In genomic region chr9:54980674-54981073, GRCm38 (mm10) we compare ENCODE assay signal across 9 mouse cellular contexts. TPM values are rescaled to one million over a fixed set of nuclear protein-coding genes. Genes with fewer than 3 reads are reported as not detected.
DNase-seq lines count a peak whose midpoint lies in the region; ATAC-seq lines count a peak whose summit lies in the region.
"Had no signal": no experiment of that assay in that cellular context is flagged by ENCODE, and none has a peak within 500 bp of the region (broad histone marks: within the 10 kb centered on the region; RNA-seq: fewer than 3 reads in every experiment).

Gene Chrna5, plus strand, starts transcription at chr9:54980880.

- peaks cover 65% of the 10 kb centered on the region for H3K27me3 ChIP-seq in kidney, embryonic 15.5 days
- H3K27me3 ChIP-seq in embryonic facial prominence, embryonic 10.5 days (replicated peaks; ENCODE audit: low read depth, poor library complexity, severe bottlenecking) = peaks cover 80% of the 10 kb centered on the region
- H3K27me3 ChIP-seq in hindbrain, embryonic 15.5 days = peaks cover 14% of the 10 kb centered on the region
- peaks cover 11% of the 10 kb centered on the region for H3K27me3 ChIP-seq in midbrain, embryonic 16.5 days (ENCODE audit: control insufficient read depth, insufficient read depth, low read depth, low read length)

- peak within 1 kb of the TSS; percentile 96 for H3K4me2 ChIP-seq in kidney, embryonic 15.5 days
- H3K4me2 ChIP-seq in hindbrain, embryonic 15.5 days = peak within 1 kb of the TSS; percentile 85
- H3K4me2 ChIP-seq in midbrain, embryonic 16.5 days (ENCODE audit: low read length) = peak within 1 kb of the TSS; percentile 75

- no peaks in the 10 kb centered on the region for H3K36me3 ChIP-seq in kidney, embryonic 15.5 days
- H3K36me3 ChIP-seq in embryonic facial prominence, embryonic 10.5 days (replicated peaks) = no peaks in the 10 kb centered on the region
- no peaks in the 10 kb centered on the region for H3K36me3 ChIP-seq in hindbrain, embryonic 15.5 days
- no peaks in the 10 kb centered on the region for H3K36me3 ChIP-seq in midbrain, embryonic 16.5 days (ENCODE audit: control insufficient read depth, insufficient read depth, low read length)

- H3K4me3 ChIP-seq in kidney, embryonic 15.5 days (replicated peaks) = peak within 1 kb of the TSS; percentile 60
- peak within 1 kb of the TSS; percentile 70 for H3K4me3 ChIP-seq in embryonic facial prominence, embryonic 10.5 days
- H3K4me3 ChIP-seq in hindbrain, embryonic 15.5 days = peak within 1 kb of the TSS; percentile 48
- peak within 1 kb of the TSS; percentile 56 for H3K4me3 ChIP-seq in midbrain, embryonic 16.5 days (ENCODE audit: low read depth, low read length)

- WGBS in kidney, embryonic 15.5 days = 74% methylated on average over 8 of the region's 8 CpGs
- WGBS in embryonic facial prominence, embryonic 10.5 days = 67% methylated on average over 8 of the region's 8 CpGs
- 28% methylated on average over 8 of the region's 8 CpGs for WGBS in hindbrain, embryonic 15.5 days
- 31% methylated on average over 8 of the region's 8 CpGs for WGBS in midbrain, embryonic 16.5 days

- H3K27ac ChIP-seq in kidney, embryonic 15.5 days = no peak within 1 kb of the TSS
- H3K27ac ChIP-seq in embryonic facial prominence, embryonic 10.5 days (replicated peaks) = peak within 1 kb of the TSS; percentile 44; the same call in 1 of the 2 replicates
- H3K27ac ChIP-seq in hindbrain, embryonic 15.5 days (replicated peaks) = 0 out of 2 replicates have a peak within 1 kb of the TSS, but pooled peaks have one; percentile 3
- peak within 1 kb of the TSS; percentile 23; the same call in 1 of the 2 replicates for H3K27ac ChIP-seq in midbrain, embryonic 16.5 days (ENCODE audit: low read length)

- DNase-seq in kidney, postnatal 10 days = no peak
- DNase-seq in embryonic facial prominence, embryonic 10.5 days (ENCODE audit: low spot score) = no peak
- DNase-seq in spleen, postnatal 10 days (ENCODE audit: low spot score in 2 of 2) = no peak
- no peak for DNase-seq in yolk sac, embryonic 10.5 days (ENCODE audit: low spot score)
- DNase-seq in spleen, adult 12 weeks (ENCODE audit: low spot score) = no peak

- no peak for ATAC-seq in kidney, embryonic 15.5 days (replicated peaks; ENCODE audit: low FRiP score)
- no peak for ATAC-seq in hindbrain, embryonic 15.5 days (ENCODE audit: low FRiP score, low read depth)
- 0 out of 2 replicates have a peak, but pooled peaks have one; percentile 54 for ATAC-seq in midbrain, embryonic 16.5 days
- ATAC-seq: Patski had no signal

- H3K9ac ChIP-seq in kidney, embryonic 15.5 days = peak within 1 kb of the TSS; percentile 43
- peak within 1 kb of the TSS; percentile 60 for H3K9ac ChIP-seq in hindbrain, embryonic 15.5 days
- peak within 1 kb of the TSS; percentile 63 for H3K9ac ChIP-seq in midbrain, embryonic 16.5 days (ENCODE audit: low read depth, low read length)

- no peaks in the 10 kb centered on the region for H3K9me3 ChIP-seq in kidney, embryonic 15.5 days (replicated peaks)
- 0 out of 2 replicates have a peak, but pooled peaks cover 2% of the 10 kb centered on the region for H3K9me3 ChIP-seq in embryonic facial prominence, embryonic 10.5 days
- H3K9me3 ChIP-seq in hindbrain, embryonic 15.5 days = no peaks in the 10 kb centered on the region
- no peaks in the 10 kb centered on the region for H3K9me3 ChIP-seq in midbrain, embryonic 16.5 days (replicated peaks; ENCODE audit: control insufficient read depth, low read length, poor library complexity, severe bottlenecking)

- H3K4me1 ChIP-seq in kidney, embryonic 15.5 days = peaks cover 19% of the 10 kb centered on the region
- peaks cover 17% of the 10 kb centered on the region for H3K4me1 ChIP-seq in embryonic facial prominence, embryonic 10.5 days
- H3K4me1 ChIP-seq in hindbrain, embryonic 15.5 days (replicated peaks) = peaks cover 30% of the 10 kb centered on the region
- H3K4me1 ChIP-seq in midbrain, embryonic 16.5 days (ENCODE audit: control insufficient read depth, insufficient read depth, low read length) = peaks cover 9% of the 10 kb centered on the region; the same call in 1 of the 2 replicates

RNA-seq across cellular contexts. Expression of gene Chrna5, which starts in this region (rescaled TPM):
- 1.0 and 1.1 TPM in 2 replicates for polyA plus RNA-seq in kidney, embryonic 15.5 days (2015; fragmentation: Nextera tagmentation; extraction: Ambion mirVana)
- 1.00 and 1.4 TPM in 2 replicates for polyA plus RNA-seq in embryonic facial prominence, embryonic 10.5 days (2016; fragmentation: Nextera tagmentation; extraction: Ambion mirVana)
- polyA plus RNA-seq in hindbrain, embryonic 15.5 days (2015; fragmentation: Nextera tagmentation; extraction: Ambion mirVana) = 4.4 and 4.5 TPM in 2 replicates
- polyA plus RNA-seq in midbrain, embryonic 16.5 days (2015; fragmentation: Nextera tagmentation; extraction: Ambion mirVana) = 1.9 and 2.7 TPM in 2 replicates
